Mouse (Mus musculus) limb, embryonic 14.5 days (tissue): ENCODE measurements around the gene Por. TPM values are rescaled to one million over a fixed set of nuclear protein-coding genes. Genes with fewer than 3 reads are reported as not detected.

Experiments used
- ATAC-seq: fragments of 200-750 bp; cut with Nextera tagmentation; 2 replicates; pipeline ENCODE4 v1.8.0; 2017; ENCODE audit warnings: low read depth, moderate number of reproducible peaks, moderate TSS enrichment; ENCODE audit not compliant: low FRiP score
- DNase-seq: peaks from one replicate; pipeline ENCODE4 v3.0.0-alpha.2; 2015; ENCODE audit warnings: low spot score
- H3K27ac ChIP-seq: fragments of 300-500 bp; sonication (generic); replicated peaks from 2 replicates; pipeline ENCODE4 v1.5.1; 2014; ENCODE audit warnings: low read depth, mild to moderate bottlenecking, low read length, moderate library complexity, mixed read lengths
- H3K27me3 ChIP-seq: fragments of 300-500 bp; sonication (generic); 2 replicates; pipeline ENCODE4 v1.6.1; 2014; ENCODE audit warnings: low read length, mixed read lengths; ENCODE audit not compliant: control insufficient read depth, insufficient read depth
- H3K36me3 ChIP-seq: fragments of 300-500 bp; sonication (generic); 2 replicates; pipeline ENCODE4 v1.6.1; 2014; ENCODE audit warnings: mild to moderate bottlenecking, low read length, moderate library complexity, mixed read lengths; ENCODE audit not compliant: control insufficient read depth, insufficient read depth
- H3K4me1 ChIP-seq: fragments of 300-500 bp; sonication (generic); 2 replicates; pipeline ENCODE4 v1.6.1; 2014; ENCODE audit warnings: antibody characterized with exemption, low read length, mixed read lengths; ENCODE audit not compliant: control insufficient read depth, insufficient read depth
- H3K4me2 ChIP-seq: fragments of 300-500 bp; sonication (generic); replicated peaks from 2 replicates; pipeline ENCODE4 v1.6.1; 2014; ENCODE audit warnings: low read depth, mild to moderate bottlenecking, low read length, moderate library complexity; ENCODE audit not compliant: severe bottlenecking
- H3K4me3 ChIP-seq: fragments of 300-500 bp; sonication (generic); replicated peaks from 2 replicates; pipeline ENCODE4 v1.5.1; 2014; ENCODE audit warnings: low read length
- H3K9ac ChIP-seq: fragments of 300-500 bp; sonication (generic); 2 replicates; pipeline ENCODE4 v1.6.1; 2014; ENCODE audit warnings: mild to moderate bottlenecking, low read depth, low read length, moderate library complexity; ENCODE audit not compliant: severe bottlenecking
- H3K9me3 ChIP-seq: fragments of 300-500 bp; sonication (generic); 2 replicates; pipeline ENCODE4 v1.6.1; 2016; ENCODE audit warnings: low read length; ENCODE audit not compliant: control insufficient read depth
- POLR2A ChIP-seq: fragments of 200-500 bp; IDR thresholded peaks from 2 replicates; pipeline ENCODE4 v1.8.0; 2012; ENCODE audit warnings: inconsistent platforms, mild to moderate bottlenecking, moderate library complexity, borderline replicate concordance; ENCODE audit not compliant: insufficient read depth, insufficient read length; ENCODE audit errors: extremely low read depth
- WGBS: fragments of 180-500 bp; shearing (Covaris S2); extraction: QIAGEN DNeasy Blood & Tissue Kit; methylation state at CpG from one replicate; pipeline ENCODE4 v1.1.7; 2014; 5-methylcytosine and 5-hydroxymethylcytosine counted together
- polyA plus RNA-seq, 2 experiments: library from polyadenylated mRNA; depleted of rRNA in 1 of 2; stranded (reverse) in 1 of 2; unstranded in 1 of 2; fragments of >200 nt; fragmentation: Nextera tagmentation in 1 of 2; extraction: Ambion mirVana in 1 of 2; gene quantifications; 2 replicates each; pipeline versions ENCODE4 v1.2.1 to v1.2.3; 2012 to 2014

Gene Por
- polyA plus RNA-seq, 2 experiments, result 64.7 to 99.2 TPM

DNA sequence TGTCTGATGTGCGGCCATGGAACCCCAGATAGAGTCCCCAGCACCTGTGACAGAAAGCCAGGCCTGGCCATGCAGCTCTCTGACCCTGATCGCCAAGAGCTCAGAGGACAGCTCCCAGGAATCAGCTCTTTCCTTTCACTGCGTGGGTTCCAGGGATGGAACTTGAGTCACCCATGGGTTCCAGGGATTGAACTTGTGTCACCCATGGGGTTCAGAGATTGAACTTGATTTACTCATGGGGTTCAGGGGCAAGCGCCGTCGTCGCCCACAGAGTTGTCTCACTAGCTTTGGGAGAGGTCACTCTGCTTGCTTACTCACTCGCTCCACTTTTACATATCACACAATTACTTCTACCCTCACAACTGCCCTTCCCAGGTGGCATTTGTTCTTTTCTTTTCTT, 51.2 kb downstream of the Por start:
- ATAC-seq (no peak), DNase-seq (no peak)
- H3K9me3 ChIP-seq, result no peaks in the 10 kb centered on the region
- H3K4me1 ChIP-seq, result peaks cover 41% of the 10 kb centered on the region
- 93% methylated on average over 8 of the region's 8 CpGs for WGBS
- no peak overlapping the region for H3K9ac ChIP-seq
- H3K4me3 ChIP-seq, result no peak overlapping the region
- H3K27me3 ChIP-seq, result no peaks in the 10 kb centered on the region
- H3K4me2 ChIP-seq, result no peak overlapping the region
- peaks cover 18% of the 10 kb centered on the region for H3K36me3 ChIP-seq
- TF ChIP-seq POLR2A, result no peak
- H3K27ac ChIP-seq, result no peak overlapping the region

DNA sequence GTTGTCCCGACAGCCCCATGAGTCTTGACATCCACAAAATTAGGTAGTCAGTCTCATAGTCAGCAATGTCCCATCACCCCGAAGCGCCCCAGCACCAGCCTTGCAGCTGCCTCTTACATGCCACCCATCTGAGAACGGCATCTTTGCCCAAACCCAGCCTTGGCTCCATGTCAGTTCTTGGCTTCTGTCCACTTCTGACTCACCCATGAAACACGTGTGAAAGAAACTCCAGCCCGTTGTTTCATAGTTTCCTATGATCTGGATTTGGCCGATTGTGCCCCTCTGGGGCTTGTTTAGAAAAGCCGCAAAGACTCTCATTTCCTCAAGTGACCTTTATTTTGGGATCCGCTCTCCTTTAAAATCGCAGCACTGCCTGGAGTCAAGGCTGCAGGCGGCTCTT, 52.3 kb downstream of the Por start:
- H3K27me3 ChIP-seq, result no peaks in the 10 kb centered on the region
- DNase-seq (peak; percentile 79), ATAC-seq (peak; percentile 49)
- no peak for TF ChIP-seq POLR2A
- peaks cover 50% of the 10 kb centered on the region for H3K4me1 ChIP-seq
- no peak overlapping the region for H3K9ac ChIP-seq
- peaks cover 8% of the 10 kb centered on the region for H3K36me3 ChIP-seq
- 0 out of 2 replicates have a peak overlapping the region, but pooled peaks have one; percentile 22 for H3K27ac ChIP-seq
- 46% methylated on average over 11 of the region's 11 CpGs for WGBS
- no peaks in the 10 kb centered on the region for H3K9me3 ChIP-seq
- H3K4me2 ChIP-seq, result 0 out of 2 replicates have a peak overlapping the region, but pooled peaks have one; percentile 6
- H3K4me3 ChIP-seq, result no peak overlapping the region

DNA sequence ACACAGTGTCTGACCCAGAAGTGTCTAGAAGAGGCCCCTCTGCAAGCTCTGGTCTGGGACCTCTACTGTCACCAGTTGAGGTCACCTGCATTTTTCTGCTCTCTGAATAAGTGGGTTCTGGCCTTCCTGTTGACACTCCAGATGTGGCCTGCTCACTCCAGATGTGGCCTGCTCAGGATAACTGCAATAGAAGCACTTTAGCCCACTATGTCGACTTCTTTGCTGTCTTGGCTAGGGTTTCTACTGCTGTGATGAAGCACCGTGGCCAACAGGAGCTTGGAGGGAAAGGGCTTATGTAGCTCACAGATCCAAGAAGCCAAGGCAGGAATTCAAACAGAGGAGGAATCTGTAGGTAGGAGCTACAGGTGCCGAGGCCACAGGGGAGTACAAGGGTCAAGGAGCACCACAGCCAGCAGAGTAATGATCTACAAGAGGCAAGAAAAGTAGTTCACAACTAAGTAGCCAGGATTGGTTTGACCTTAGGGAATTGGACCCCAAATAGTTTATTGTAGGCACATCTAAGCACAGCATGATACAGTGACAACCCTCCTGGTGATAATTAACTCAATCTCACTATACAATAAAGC, 53.4 kb downstream of the Por start:
- H3K4me2 ChIP-seq, result no peak overlapping the region
- no peaks in the 10 kb centered on the region for H3K27me3 ChIP-seq
- H3K4me1 ChIP-seq, result peaks cover 50% of the 10 kb centered on the region
- no peak overlapping the region for H3K9ac ChIP-seq
- H3K9me3 ChIP-seq, result no peaks in the 10 kb centered on the region
- TF ChIP-seq POLR2A, result no peak
- no peak overlapping the region for H3K4me3 ChIP-seq
- H3K27ac ChIP-seq, result peak overlapping the region; percentile 43; the same call in 1 of the 2 replicates
- 43% methylated on average over 3 of the region's 3 CpGs for WGBS
- H3K36me3 ChIP-seq, result peaks cover under 1% of the 10 kb centered on the region
- ATAC-seq (no peak), DNase-seq (no peak)

DNA sequence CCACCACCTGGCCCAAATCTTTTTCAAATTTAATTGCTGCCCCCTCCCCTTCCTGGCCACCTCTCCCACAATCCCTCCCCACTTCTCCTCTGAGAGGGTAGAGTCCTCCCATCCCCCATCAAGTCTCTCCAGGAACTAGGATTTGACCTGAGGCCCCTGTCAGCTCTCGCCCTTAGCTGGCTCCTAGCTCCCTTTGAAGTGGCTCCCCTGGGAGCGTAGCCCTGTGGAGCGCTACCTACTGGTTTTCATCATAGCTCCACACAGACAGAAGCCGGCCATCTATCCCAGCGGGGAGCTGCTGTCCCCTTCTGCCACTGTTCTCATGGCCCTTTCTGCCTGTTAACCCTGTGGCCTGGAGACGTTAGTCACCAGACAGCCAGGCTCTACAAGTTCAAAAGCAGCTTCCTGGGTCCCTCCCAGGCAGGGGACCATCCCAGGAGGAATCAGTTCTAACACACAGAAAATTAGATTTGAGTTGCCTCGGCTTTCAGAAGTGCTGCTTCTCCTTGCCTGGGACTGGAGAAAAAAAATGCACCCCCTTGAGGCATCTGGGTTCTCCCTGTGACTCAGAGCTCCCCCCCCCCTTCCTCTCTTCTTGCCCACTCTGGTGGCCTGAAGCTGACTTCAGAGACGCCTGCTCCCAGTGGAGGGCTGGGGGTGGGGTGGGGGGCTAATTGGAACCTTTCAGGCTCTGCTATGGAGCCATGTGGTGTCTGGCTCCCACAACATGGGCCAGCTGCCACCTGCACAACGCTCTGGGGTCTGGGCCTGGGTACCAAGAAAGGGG, 54.9 kb downstream of the Por start:
- peak overlapping the region; percentile 28; the same call in 1 of the 2 replicates for H3K4me3 ChIP-seq
- H3K4me2 ChIP-seq, result peak overlapping the region; percentile 56
- H3K27me3 ChIP-seq, result no peaks in the 10 kb centered on the region
- no peak for TF ChIP-seq POLR2A
- ATAC-seq, result peak; percentile 53
- no peaks in the 10 kb centered on the region for H3K9me3 ChIP-seq
- peaks cover 50% of the 10 kb centered on the region for H3K4me1 ChIP-seq
- H3K9ac ChIP-seq, result 0 out of 2 replicates have a peak overlapping the region, but pooled peaks have one; percentile 40
- WGBS, result 11% methylated on average over 9 of the region's 9 CpGs
- DNase-seq, result peak; percentile 50
- peaks cover 13% of the 10 kb centered on the region for H3K36me3 ChIP-seq
- H3K27ac ChIP-seq, result peak overlapping the region; percentile 78

DNA sequence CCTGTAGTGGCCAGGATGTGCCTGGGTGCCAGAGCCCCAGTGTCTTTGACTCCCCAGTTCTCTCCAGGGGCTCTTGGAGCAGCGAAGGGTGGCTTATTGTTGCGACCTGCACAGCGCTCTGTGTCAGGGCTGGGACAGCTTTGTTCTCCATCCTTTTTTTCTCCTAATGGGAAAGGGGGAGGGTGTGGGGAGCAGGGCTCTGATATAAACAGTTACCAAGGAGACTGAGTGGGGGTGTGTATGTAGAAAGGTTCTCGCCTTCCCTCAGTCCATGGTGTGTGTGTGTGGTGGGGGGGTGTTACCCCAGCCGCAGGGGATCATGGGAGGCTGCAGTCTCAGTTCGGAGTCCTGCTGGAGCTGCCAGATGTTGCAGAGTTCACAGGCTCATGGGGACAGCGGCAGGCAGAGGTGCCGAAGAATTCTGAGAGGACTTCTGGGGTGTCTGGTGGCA, 55.6 kb downstream of the Por start:
- Histone ChIP-seq H3K4me2 (peak overlapping the region; percentile 56), H3K27me3 (no peaks in the 10 kb centered on the region), H3K4me3 (peak overlapping the region; percentile 28), H3K4me1 (peaks cover 50% of the 10 kb centered on the region), H3K27ac (peak overlapping the region; percentile 78), H3K36me3 (peaks cover 20% of the 10 kb centered on the region), H3K9me3 (no peaks in the 10 kb centered on the region), H3K9ac (peak overlapping the region; percentile 40)
- ATAC-seq, result peak; percentile 87
- TF ChIP-seq POLR2A, result no peak
- peak; percentile 80 for DNase-seq
- 6% methylated on average over 8 of the region's 8 CpGs for WGBS
